Mouse (Mus musculus): ENCODE measurements around the gene Bpnt1.
"Not testable (repeated sequence)": the region's sequence is repeated elsewhere in the genome, so short reads cannot be mapped to it uniquely, and the experiment has no call there.

The Bpnt1 gene

DNA sequence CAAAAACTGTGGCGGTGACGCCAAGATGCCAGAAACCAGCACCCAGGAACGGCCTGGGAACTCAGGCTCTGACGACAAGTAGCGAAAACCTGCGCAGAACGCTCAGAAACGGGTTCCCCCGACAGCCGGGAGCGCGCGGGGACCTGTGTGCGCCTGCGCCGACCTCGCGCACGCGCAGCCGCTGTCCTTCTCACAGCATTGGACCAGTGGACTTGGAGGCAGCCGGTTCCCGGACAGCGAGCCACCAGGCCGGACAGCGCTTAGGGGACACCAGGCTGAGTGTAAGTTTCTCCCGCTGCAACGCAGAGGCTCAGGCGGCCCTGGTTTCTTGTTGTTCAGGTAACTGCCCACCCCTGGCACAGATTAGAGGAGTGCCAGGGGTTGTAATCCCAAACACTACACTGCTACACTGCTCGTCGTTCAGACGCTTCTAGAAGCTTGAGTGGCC, at the start of gene Bpnt1:
Gene Bpnt1 (plus strand): TSS at position 167 of the 448 bp plus-strand sequence.
- peak; percentile 88 for DNase-seq (ENCODE audit: low read depth, low spot score)

DNA sequence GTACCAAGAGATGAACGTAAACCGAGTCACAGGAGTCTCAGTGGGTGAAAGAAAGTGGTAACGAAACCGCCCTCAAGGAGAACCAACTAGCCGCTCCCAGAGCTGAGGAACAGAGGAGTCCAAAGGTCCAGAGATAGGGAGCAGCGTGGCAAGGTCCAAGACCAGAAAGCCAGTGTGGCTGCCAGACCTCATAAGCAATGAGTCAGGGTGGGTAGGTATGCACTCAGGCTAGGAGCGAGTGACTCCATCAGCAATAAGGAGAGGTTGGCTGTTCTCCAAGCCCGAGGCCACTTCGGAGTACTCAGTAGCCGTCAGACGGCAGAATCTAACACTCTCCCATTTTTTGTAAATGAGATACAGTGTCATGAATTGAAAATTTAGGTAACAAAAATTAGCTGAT, 49.1 kb upstream of the Bpnt1 start:
- no peak for DNase-seq (ENCODE audit: low read depth, low spot score)

DNA sequence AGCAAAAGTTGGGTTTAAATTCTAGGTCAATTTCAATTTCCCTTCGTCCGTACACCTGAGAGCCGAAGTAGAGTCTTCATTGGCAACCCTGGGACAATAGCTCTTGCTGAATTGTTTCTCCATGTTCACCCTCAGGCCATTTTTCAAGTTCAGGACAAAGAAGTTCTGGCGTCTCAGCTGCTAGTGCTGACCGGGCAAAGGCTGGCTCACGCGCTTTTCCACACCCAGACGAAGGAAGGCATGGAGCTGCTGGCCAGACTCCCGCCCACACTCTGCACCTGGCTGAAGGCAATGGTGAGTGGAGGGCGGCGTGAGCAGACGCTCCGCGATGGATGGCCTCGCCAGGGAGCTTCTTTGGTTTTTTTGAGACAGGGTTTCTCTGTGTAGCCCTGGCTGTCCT, 48.7 kb upstream of the Bpnt1 start:
- no peak for DNase-seq (ENCODE audit: low read depth, low spot score)

DNA sequence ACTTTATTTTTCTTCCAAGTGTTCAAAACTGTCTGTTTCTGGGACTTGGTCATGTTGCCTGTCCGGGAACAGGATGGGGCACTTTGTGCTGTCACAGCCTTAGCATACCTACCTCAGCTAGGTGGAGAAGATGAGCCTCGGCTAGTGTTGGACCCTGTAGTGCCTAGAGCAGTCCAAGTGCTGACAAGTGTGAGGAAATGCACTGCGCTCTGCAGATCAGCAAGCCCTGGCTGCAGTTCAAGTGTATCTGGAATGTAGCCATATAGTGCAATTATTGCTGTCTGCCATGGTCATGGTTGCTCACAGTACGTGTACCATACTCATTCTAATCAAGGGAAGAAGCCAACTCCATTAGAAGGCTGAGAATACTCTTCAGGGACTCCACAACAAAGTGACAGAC, 47.2 kb upstream of the Bpnt1 start:
- no peak for DNase-seq (ENCODE audit: low read depth, low spot score)

DNA sequence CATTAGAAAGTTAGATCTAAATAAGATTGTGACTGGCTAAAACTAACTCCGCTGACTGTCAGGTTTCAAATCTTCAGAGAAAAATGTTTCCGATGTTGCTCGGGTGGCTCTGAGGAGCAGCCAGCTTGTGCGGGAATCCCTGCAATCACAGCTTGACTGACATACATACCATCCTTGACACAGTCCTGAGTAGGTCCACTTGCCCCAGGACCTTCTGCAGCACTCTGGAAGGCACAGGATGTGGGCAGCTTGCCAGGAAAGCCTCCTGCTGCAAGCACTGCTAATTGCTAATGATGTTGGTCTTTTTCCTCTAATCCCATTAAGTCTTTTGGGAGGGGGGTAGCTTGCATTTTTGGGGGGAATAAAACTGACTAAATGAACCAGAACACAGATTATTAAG, 46.8 kb upstream of the Bpnt1 start:
- no peak for DNase-seq (ENCODE audit: low read depth, low spot score)

DNA sequence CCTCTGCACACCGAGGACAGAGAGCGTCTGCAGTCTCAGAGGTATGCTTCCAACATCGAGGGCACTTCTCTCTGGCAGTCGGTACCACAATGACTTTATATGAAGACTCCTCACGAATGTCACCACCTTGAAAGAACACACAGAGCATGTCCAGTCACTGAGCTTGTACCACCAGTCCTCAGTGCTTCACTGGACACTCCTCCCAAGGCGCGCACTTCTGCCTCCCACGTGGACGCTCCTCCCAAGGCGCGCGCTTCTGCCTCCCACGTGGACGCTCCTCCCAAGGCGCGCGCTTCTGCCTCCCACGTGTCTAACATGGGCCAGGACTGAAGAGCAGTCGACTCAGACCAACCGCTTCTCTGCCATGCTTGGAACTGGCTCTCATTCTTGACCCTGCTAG, 44.9 kb upstream of the Bpnt1 start:
- DNase-seq (ENCODE audit: low read depth, low spot score) = no peak

DNA sequence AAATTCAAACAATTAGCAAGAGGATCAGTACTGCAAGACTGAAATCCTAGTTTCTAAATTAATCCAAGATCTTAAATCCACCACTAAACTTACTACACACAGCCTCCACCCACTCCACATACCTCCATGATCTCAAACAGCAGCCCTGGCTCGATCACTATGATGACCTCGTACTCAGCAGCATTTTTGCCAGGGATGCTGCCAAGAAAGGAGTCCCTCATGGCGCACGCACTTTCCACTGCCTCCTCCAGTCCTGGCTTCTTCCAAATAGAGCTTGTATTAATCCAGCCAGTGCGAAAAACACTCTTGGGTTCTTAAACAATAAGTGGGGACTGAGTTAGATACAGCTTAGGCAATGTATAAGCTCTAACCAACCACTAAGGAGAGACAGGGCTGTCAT, 42.7 kb upstream of the Bpnt1 start:
- no peak for DNase-seq (ENCODE audit: low read depth, low spot score)

DNA sequence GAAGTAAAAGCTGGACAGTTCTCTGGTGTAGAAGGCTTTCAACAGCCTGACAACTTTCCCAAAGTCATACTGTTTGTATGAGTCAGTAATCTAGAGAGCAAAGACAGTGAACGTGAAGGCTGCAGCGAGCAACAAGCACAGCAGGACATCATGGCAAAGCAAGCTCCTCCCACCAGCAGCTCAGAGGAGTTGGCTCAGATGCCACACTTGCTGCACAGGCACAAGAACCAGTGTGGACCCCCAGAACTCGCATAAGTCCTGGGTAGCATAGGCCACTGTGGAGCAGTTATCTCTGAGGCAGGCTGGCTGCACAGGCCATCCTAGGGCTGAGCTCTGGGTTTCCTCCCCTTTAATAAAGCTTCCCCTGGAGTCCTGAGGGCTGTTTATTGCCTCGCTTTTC, 40.6 kb upstream of the Bpnt1 start:
- DNase-seq (ENCODE audit: low read depth, low spot score) = no peak

DNA sequence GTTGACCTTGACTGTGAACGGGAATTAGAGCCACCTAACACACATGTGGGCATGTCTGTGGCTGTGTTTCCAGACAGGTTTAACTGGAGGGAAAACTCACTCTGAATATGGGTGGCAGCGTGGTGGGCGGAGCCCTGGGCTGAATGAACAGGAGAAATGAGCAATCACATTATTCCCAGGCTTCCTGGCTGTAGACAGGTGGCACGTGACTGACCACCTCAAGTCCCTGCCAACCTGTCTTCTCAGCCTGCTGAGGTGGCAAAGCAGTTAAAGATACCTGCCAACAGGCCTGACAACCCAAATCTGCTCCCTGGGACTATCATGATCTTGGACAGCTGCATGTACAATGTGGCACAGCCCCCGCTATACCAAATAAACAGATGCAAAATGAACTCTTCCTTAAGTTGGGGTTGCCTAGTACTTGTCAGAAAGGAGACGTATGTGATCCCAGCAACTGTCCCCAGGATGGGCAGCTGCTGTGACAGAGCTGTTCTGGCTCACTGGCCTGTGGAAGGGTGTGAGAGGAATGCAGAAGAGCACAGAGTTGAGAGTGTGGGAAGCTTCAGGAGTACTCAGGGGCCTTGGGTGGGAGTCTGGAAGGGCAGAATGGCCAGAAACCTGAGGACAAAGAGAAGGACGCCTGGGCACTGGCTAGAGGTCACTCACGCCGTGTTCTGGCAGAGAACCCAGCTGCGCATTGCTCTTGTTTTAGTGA, 39.1 kb upstream of the Bpnt1 start:
- no peak for DNase-seq (ENCODE audit: low read depth, low spot score)

DNA sequence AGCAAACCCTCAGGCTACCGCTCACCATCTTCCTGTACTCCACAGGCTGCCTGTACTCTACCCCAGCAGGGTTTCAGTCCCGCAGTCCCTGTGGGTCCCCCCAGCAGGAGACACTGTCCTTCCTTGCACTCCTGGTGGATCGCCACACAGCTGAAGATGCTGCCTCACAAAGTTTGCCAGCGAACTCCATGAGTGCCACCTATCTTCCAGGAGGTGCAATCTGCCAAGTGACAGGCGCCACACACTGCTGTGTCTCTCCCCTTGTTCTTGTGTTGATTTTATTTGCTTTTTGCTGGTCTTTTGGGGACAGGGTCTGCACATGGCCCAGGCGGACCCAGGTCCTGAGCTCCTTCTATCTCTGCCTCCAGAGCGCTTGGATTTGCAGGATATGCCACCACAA, 35.1 kb upstream of the Bpnt1 start:
- DNase-seq (ENCODE audit: low read depth, low spot score) = no peak

DNA sequence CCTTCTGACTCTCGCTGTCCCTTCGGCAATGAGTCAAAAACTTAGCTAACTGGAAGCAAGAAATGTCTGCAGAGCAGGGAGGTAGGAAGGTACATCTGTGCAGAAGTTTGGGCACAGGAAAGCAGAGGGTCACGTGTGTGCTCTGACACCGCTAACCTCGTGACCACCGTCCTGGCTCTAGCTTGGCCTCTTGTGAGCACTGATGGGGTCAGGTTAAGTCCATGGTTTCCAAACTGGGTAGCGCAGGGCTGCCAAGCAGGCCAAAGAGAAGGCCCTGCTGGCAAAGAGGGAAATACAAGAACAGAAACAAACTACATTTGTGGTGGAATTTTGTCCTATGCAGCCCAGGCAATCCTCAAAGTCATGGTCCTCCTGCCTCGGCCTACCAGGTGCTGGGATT, 33.5 kb upstream of the Bpnt1 start:
- DNase-seq (ENCODE audit: low read depth, low spot score) = no peak

DNA sequence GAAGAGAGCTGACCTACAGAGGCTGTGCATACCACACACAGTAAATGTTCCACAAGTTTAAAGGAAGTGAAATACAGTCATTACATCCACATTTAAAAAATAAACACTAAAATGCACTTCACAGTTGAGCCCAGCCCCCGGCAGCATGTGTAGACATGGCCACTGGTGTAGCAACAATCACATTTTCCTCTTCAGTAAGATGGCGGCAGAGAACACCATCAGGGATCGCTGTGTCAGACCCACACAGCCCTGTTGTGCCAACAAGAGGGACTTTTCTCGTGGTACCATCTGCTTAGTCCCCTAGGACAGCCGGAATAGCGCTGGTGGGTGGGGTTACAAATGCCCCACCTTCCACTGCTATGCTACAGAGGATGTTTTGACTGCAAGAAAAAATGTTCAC, 29.1 kb upstream of the Bpnt1 start:
- DNase-seq (ENCODE audit: low read depth, low spot score) = no peak

DNA sequence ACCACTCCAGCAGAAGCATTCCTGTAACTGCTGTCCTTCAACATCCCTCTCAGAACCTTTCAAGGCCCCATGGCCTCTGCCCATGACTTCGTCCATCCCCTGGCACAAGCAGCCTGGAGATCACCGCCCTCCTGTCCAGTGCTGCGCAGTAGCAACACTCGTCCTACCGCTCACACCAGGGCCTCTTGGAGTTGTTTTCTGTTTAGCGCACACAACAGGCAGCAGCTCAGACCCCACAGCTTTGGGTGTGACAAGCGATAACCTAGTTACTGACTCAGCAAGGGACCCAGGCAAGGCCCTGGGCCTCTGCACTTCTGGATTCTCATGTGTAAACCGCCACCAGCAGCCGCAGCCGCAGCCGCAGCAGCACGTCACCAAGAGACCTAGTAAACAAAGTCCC, 25.1 kb upstream of the Bpnt1 start:
- no peak for DNase-seq (ENCODE audit: low read depth, low spot score)

DNA sequence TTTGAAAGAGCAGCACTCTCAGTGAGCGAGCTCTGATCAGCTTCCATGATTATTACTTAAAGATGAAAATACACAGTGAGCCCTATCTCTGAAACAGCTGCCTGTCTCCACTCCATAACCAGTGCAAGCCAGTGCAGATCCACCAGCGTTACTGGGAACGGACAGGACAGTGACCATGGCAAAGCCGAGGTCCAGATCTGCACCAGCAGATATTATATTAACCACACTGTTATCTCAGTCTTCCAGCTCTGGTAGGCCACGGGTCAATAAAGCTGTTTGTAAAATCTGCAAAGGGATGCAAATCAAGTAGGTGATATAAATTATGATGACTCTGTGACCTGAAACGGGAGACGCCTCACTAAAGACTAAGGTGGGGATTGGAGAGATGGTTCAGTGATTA, 24.3 kb upstream of the Bpnt1 start:
- no peak for DNase-seq (ENCODE audit: low read depth, low spot score)

DNA sequence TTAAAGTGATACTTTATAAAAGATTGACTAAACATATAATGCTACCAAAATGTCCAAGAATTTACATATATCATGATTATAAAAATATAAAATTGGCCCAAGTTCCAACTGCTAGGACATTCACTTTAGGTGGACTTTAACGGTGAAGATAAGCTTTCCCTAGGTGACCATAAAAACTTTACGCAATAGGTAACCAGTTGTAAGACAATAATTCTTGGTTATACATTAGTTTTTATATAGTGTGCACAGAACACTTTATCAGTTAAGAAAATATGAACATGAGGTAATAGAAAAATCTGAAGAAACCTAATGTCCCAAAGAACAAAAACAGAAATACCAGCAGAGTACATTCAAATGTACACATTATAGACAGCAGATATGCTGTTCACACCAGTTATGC, 23.6 kb upstream of the Bpnt1 start:
- no peak for DNase-seq (ENCODE audit: low read depth, low spot score)

DNA sequence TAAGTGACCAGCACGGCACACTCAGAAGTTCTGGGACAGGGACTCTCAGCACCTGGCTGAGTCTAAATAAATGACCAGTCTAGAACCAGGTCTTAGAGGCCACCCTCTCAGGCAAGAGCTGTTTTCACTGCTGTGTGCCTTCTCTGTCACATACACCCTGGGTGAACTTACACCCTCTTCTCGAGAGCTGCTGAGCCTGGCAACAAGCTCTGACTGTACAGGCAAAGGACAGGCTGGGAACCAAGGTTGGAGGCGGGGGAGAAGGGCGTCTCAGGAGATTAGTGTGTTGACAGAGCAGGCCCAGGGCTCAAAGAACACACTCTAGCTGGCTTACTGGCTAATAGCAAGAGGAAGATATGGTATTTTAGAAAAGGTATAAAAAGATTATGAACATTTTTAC, 23.0 kb upstream of the Bpnt1 start:
- no peak for DNase-seq (ENCODE audit: low read depth, low spot score)

DNA sequence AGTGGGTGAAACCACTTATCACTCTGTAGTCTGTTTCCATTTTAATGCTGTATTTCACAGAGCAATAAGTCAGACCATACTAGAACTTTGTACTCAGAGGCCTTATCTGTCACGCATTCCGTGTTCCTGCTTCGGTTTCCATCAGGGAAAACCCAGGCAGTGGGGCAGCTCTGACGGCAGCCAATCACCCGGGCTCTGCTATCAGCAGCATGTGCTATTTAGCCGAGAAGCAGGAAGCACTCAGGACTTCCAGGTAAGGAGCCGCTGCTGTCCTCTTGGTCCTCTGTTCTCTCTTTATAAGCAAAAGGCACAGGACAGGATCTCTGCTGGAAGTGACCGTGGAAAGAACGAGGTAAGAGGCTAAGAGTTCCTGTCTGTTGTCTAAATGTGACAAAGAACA, 20.0 kb upstream of the Bpnt1 start:
- DNase-seq (ENCODE audit: low read depth, low spot score) = no peak

DNA sequence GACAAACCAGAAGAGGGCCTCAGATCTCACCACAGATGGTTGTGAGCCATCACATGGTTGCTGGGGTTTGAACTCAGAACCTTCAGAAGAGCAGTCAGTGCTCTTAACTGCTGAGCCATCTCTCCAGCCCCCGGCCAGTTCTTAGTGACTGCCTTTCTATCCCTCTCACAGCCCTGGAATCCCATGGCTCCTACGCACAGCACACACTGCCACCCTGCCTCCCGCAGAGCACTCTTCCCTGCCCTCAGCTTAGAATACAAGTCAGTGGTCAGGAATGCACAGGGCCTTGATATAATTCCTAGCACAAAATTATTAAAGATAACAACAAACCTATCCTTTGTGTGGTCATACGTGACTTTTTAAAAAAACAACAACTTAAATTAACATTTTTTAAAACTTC, 17.4 kb upstream of the Bpnt1 start:
- no peak for DNase-seq (ENCODE audit: low read depth, low spot score)

DNA sequence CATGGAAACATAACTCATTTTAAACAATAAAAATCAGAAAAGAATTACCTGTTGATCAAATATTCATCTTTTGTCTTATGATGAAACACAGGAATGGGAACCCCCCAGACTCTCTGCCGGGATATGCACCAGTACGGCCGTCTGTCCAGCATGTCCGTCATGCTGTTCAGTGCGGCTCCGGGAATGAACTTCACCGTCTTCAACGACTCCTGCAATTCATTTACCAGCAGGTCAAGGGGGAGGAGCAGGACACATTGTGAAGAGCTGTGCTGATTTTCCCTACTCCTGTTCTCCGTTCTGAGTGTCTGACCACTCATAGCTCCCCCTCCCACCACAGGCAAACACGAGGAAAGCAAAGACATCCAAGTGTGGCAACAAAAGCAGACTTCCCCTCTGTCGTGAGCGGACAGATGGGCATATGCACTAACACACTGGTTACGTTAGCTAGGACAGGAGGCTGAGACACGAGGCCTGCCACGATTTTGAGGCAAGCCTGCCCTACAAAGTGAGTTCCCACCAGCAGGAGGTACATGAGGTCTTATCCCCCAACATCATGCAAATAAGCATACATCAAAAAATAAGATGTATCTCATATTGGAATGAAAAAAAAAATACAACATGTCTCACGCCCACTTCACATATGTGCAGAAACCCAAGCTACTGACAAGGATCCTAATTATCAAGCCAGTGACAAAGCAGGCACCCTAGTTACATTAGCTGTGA, 15.9 kb upstream of the Bpnt1 start:
- peak; percentile 62 for DNase-seq (ENCODE audit: low read depth, low spot score)

DNA sequence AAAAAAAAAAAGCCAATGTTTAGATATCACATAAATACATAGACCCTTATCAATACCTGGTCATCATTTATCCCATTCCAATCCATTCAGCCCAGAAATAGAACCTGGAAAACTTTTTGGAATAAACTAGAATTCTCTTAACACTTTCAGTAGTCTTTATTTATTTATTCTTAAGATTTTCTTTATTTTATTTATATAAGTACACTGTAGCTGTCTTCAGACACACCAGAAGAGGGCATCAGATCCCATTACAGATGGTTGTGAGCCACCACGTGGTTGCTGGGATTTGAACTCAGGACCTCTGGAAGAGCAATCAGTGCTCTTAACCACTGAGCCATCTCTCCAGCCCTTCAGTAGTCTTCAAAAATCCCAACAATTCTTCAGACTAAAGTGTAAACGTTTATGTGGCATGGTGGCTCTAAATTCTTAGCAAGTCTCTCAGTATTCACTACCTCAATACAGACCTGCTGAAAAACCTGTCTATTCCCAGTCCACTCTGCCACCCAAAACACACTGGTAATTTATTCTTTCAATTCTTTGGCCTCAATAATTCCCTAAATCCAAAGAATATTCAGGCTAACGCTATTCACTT, 4.1 kb upstream of the Bpnt1 start:
- not testable (repeated sequence) for DNase-seq (ENCODE audit: low read depth, low spot score)

DNA sequence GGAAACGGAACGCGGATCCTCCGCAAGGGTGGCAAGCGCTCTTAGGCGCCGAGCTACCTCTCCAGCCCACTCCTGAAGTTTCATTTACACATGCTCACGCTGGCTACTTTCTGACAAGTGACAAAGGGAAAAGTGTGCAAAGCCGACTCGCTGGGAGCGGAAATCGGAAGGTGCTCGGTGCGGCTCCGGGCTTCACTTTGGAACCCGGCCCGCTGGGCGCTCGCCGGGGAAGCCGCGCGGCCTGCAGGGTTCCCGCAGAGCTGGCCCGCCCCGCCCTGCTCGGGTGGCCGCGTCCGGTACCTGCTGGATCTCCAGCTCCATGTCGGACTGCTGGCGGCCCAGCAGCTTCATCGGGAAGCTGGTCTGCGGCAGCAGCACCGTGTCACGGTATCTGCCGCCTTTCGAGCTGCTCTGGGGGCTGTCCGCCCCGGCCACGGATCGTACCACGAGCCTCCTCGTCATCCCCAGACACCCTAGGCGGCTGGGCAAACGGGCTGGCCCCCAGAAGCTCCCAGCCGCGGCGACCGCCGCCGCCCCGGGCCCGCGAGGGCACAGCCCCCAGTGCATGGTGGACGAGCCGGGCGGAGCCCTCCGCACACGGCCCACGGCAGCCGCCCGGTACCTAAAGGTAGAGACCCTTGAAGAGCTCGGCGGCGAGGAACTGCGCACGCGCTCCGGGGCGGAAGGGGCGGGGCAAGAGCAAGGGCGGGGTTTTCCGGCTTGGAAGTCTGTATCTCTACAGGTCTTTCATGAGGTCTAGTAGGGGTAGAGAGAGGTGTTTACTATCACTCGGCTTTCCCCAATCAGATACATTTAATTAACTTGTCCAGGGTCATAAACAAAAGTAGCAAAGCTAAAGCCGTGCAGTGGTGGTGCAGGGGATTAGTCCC, 3.0 kb upstream of the Bpnt1 start, which contains the start of gene Iars2:
Gene Iars2 (minus strand): TSS at position 676 of the 890 bp plus-strand sequence.
- peak; percentile 64 for DNase-seq (ENCODE audit: low read depth, low spot score)

DNA sequence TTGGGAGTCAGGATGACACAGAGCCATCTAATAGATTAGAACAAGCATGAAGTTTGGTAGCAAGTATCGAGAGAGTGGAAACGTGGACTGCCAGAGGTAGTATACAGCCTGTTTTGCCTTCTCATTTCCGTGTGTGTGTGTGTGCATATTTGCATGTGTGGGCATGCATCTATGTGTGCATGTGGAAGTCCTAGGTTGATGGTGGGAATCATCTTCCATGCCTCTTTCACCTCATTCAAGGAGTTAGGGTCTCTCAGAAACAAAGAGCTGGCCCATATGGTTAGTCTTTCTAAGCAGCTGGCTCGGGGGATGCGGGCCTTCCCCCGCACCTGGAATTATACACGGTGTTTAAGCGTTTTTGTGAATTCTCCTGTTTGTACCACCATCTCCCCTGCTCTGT, 2.1 kb upstream of the Bpnt1 start:
- no peak for DNase-seq (ENCODE audit: low read depth, low spot score)
